ENCODE assay signal across 27 mouse cellular contexts in genomic region chr19:59021644-59022043, GRCm38 (mm10).
"Had no signal": no experiment of that assay in that cellular context is flagged by ENCODE, and none has a peak within 500 bp of the region (broad histone marks: within the 10 kb centered on the region; RNA-seq: fewer than 3 reads in every experiment).

No protein-coding gene starts in this region.

- H3K9me3 ChIP-seq: intestine, embryonic 15.5 days; kidney, embryonic 15.5 days; limb, embryonic 13.5 days; limb, embryonic 15.5 days had no signal

- H3K9ac ChIP-seq: heart, embryonic 13.5 days; heart, embryonic 15.5 days; hindbrain, embryonic 12.5 days; hindbrain, embryonic 14.5 days; intestine, embryonic 15.5 days; kidney, embryonic 15.5 days; limb, embryonic 13.5 days; limb, embryonic 15.5 days; liver, embryonic 12.5 days; liver, embryonic 14.5 days had no signal

- H3K36me3 ChIP-seq: heart, embryonic 13.5 days; heart, embryonic 15.5 days; hindbrain, embryonic 10.5 days; hindbrain, embryonic 12.5 days; intestine, embryonic 15.5 days; kidney, embryonic 15.5 days; limb, embryonic 13.5 days; limb, embryonic 15.5 days; liver, embryonic 12.5 days had no signal

- ATAC-seq: hindbrain, embryonic 16.5 days; inflammation-experienced regulatory T-cells, adult 6 months; intestine, embryonic 15.5 days; intestine, postnatal 0 days; liver, embryonic 12.5 days had no signal

- H3K4me3 ChIP-seq: gastrocnemius, adult 2 months; heart, adult 2 months; heart, embryonic 13.5 days; heart, embryonic 15.5 days; hindbrain, embryonic 10.5 days; hindbrain, embryonic 12.5 days; intestine, embryonic 15.5 days; kidney, embryonic 15.5 days; limb, embryonic 13.5 days; limb, embryonic 15.5 days; liver, embryonic 12.5 days had no signal

- DNase-seq: gastrocnemius, adult 2 months; gastrocnemius, postnatal 10 days; gastrocnemius, postnatal 25 days; heart, adult 2 months; heart, postnatal 4 days; kidney, adult 2 months; kidney, adult 9 months; kidney, postnatal 14 days; kidney, postnatal 36 days; layer of hippocampus, adult 9-11 months; layer of hippocampus, postnatal 36 days; left cerebral cortex, postnatal 4 days had no signal

- H3K27me3 ChIP-seq: heart, embryonic 15.5 days; hindbrain, embryonic 12.5 days; intestine, embryonic 15.5 days; kidney, embryonic 15.5 days; limb, embryonic 13.5 days; limb, embryonic 15.5 days; liver, embryonic 12.5 days had no signal

- H3K27ac ChIP-seq: gastrocnemius, adult 2 months; heart, adult 2 months; heart, embryonic 13.5 days; heart, embryonic 15.5 days; hindbrain, embryonic 10.5 days; hindbrain, embryonic 12.5 days; hindbrain, embryonic 14.5 days; intestine, embryonic 15.5 days; kidney, embryonic 15.5 days; kidney, postnatal 0 days; limb, embryonic 13.5 days; limb, embryonic 15.5 days; liver, embryonic 12.5 days; liver, embryonic 14.5 days had no signal

- H3K4me1 ChIP-seq: heart, embryonic 13.5 days; heart, embryonic 15.5 days; hindbrain, embryonic 10.5 days; hindbrain, embryonic 12.5 days; intestine, embryonic 15.5 days; kidney, embryonic 15.5 days; limb, embryonic 13.5 days; limb, embryonic 15.5 days; liver, embryonic 12.5 days had no signal
